Mouse (Mus musculus): ENCODE data around the gene Dytn.

DNA sequence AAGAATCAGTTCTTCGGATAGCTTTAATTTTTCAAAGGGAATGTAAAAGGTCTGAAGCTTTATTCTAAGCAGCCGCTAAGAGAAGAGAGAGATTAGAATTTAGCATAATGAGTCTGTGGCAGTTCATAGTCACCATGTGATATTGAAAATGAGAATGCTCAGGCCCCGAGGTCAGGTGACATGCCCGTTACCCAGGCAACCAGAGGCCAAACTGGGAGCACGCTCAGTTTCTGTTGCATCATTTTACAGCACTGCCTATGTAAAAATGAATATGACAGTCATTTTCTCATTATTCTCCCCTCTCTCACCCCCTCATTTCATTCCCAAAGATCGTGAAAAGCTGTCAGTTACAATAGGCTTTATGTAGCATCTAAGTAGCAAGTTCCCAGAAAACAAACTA lies 113.3 kb downstream of the Dytn start:
- TF ChIP-seq POLR2A (IDR thresholded peaks at IDR 0.05; ENCODE audit: low read depth, low read length) (no peak), POLR2AphosphoS2 (IDR thresholded peaks at IDR 0.05; ENCODE audit: low read depth, low read length) (no peak), NELFE (IDR thresholded peaks at IDR 0.05; ENCODE audit: low read depth, low read length) (no peak), BHLHE40 (IDR thresholded peaks at IDR 0.05; ENCODE audit: low read depth, low read length) (peak; percentile 93), EP300 (IDR thresholded peaks at IDR 0.05; ENCODE audit: low read length) (peak; percentile 38; the same call in 1 of the 2 replicates), USF1 (IDR thresholded peaks at IDR 0.05; ENCODE audit: low read depth, low read length) (peak; percentile 85)

Data from CH12.LX (cell line).